Mouse (Mus musculus) MEL (cell line): ENCODE results near the gene Ppef2. TPM values are rescaled to one million over a fixed set of nuclear protein-coding genes. Genes with fewer than 3 reads are reported as not detected.
"Not testable (repeated sequence)": the region's sequence is repeated elsewhere in the genome, so short reads cannot be mapped to it uniquely, and the experiment has no call there.

Experiments used
- DNase-seq: peaks from one replicate; pipeline ENCODE4 v3.0.0; 2011; ENCODE audit warnings: low read depth, low spot score
- H3K27ac ChIP-seq: 2 replicates; pipeline ENCODE4 v1.5.1; 2012; ENCODE audit warnings: low read depth, mild to moderate bottlenecking, control low read depth, low read length, moderate library complexity; ENCODE audit not compliant: control insufficient read depth
- H3K27me3 ChIP-seq, 2 experiments: fragments of 150-350 bp in 1 of 2; sonication (generic) in 1 of 2; 2 replicates each; pipeline ENCODE4 v1.6.1; 2012; ENCODE audit warnings: low read length in 2 of 2, mild to moderate bottlenecking in 2 of 2, improper control_type of control experiment in 1 of 2, moderate library complexity in 1 of 2; ENCODE audit not compliant: insufficient read depth in 2 of 2, control insufficient read depth in 1 of 2
- H3K36me3 ChIP-seq, 2 experiments: 2 replicates each; pipeline ENCODE4 v1.6.1; 2012 to 2014; ENCODE audit warnings: low read length in 2 of 2, improper control_type of control experiment in 1 of 2, inconsistent platforms in 1 of 2, mild to moderate bottlenecking in 1 of 2; ENCODE audit not compliant: insufficient read depth in 2 of 2, control insufficient read depth in 1 of 2
- H3K4me1 ChIP-seq, 2 experiments: fragments of 150-350 bp in 1 of 2; sonication (generic) in 1 of 2; 2 replicates each; pipeline ENCODE4 v1.6.1; 2012; ENCODE audit warnings: low read length in 2 of 2, improper control_type of control experiment in 1 of 2, mild to moderate bottlenecking in 1 of 2; ENCODE audit not compliant: insufficient read depth in 2 of 2, control insufficient read depth in 1 of 2
- H3K4me3 ChIP-seq, 2 experiments: fragments of 150-350 bp in 1 of 2; sonication (generic) in 1 of 2; 2 replicates each; pipeline ENCODE4 v1.5.1; 2012; ENCODE audit warnings: low read depth in 2 of 2, low read length in 2 of 2, mild to moderate bottlenecking in 2 of 2, moderate library complexity in 2 of 2, control low read depth in 1 of 2, improper control_type of control experiment in 1 of 2; ENCODE audit not compliant: control insufficient read depth in 1 of 2, insufficient read depth in 1 of 2
- H3K79me2 ChIP-seq: 2 replicates; pipeline ENCODE4 v1.6.1; 2012; ENCODE audit warnings: mild to moderate bottlenecking, low read length, moderate library complexity; ENCODE audit not compliant: control insufficient read depth, poor library complexity, insufficient read depth
- H3K9ac ChIP-seq: 2 replicates; pipeline ENCODE4 v1.6.1; 2012; ENCODE audit warnings: low read depth, mild to moderate bottlenecking, control low read depth, low read length, moderate library complexity; ENCODE audit not compliant: control insufficient read depth, poor library complexity, severe bottlenecking
- H3K9me3 ChIP-seq: fragments of 150-350 bp; sonication (generic); replicated peaks from 2 replicates; pipeline ENCODE4 v1.6.1; 2012; ENCODE audit warnings: mild to moderate bottlenecking, low read length, improper control_type of control experiment, moderate library complexity; ENCODE audit not compliant: insufficient read depth
- CHD1 ChIP-seq: IDR thresholded peaks from 2 replicates; pipeline ENCODE4 v1.6.1; 2012; ENCODE audit warnings: low read depth, mild to moderate bottlenecking, inconsistent platforms, low read length, improper control_type of control experiment
- CTCF ChIP-seq, 3 experiments: IDR thresholded peaks in 2 of 3; conservative IDR thresholded peaks in 1 of 3; 2 replicates each; pipeline ENCODE4 v1.5.1; 2011 to 2012; ENCODE audit warnings: low read length in 3 of 3, low read depth in 2 of 3, mild to moderate bottlenecking in 2 of 3, improper control_type of control experiment in 1 of 3, inconsistent platforms in 1 of 3, mixed read lengths in 1 of 3, moderate library complexity in 1 of 3; ENCODE audit not compliant: control insufficient read depth in 1 of 3, insufficient read depth in 1 of 3, poor library complexity in 1 of 3, severe bottlenecking in 1 of 3
- EP300 ChIP-seq, 2 experiments: IDR thresholded peaks; 2 replicates each; pipeline ENCODE4 v1.6.1; 2011; ENCODE audit warnings: improper control_type of control experiment in 2 of 2, low read length in 2 of 2, low read depth in 1 of 2, mild to moderate bottlenecking in 1 of 2
- GATA1 ChIP-seq: IDR thresholded peaks from 2 replicates; pipeline ENCODE4 v1.6.1; 2011; ENCODE audit warnings: low read depth, low read length, improper control_type of control experiment
- MEF2A ChIP-seq: IDR thresholded peaks from 2 replicates; pipeline ENCODE4 v1.6.1; 2014; ENCODE audit warnings: low read depth, mild to moderate bottlenecking, inconsistent platforms, low read length, improper control_type of control experiment; ENCODE audit not compliant: poor library complexity, insufficient replicate concordance, severe bottlenecking; ENCODE audit errors: extremely low read depth
- RAD21 ChIP-seq: IDR thresholded peaks from 2 replicates; pipeline ENCODE4 v1.6.1; 2011; ENCODE audit warnings: mild to moderate bottlenecking, low read depth, low read length, improper control_type of control experiment
- RCOR1 ChIP-seq: IDR thresholded peaks from 2 replicates; pipeline ENCODE4 v1.6.1; 2012; ENCODE audit warnings: low read depth, mild to moderate bottlenecking, inconsistent platforms, low read length, improper control_type of control experiment
- SMC3 ChIP-seq: IDR thresholded peaks from 2 replicates; pipeline ENCODE4 v1.6.1; 2011; ENCODE audit warnings: low read depth, low read length, improper control_type of control experiment
- TBP ChIP-seq: IDR thresholded peaks from 2 replicates; pipeline ENCODE4 v1.8.0; 2011; ENCODE audit warnings: low read depth, low read length, improper control_type of control experiment
- USF2 ChIP-seq, 2 experiments: IDR thresholded peaks; 2 replicates each; pipeline ENCODE4 v1.6.1; 2011 to 2012; ENCODE audit warnings: improper control_type of control experiment in 2 of 2, low read length in 2 of 2, borderline replicate concordance in 1 of 2, inconsistent platforms in 1 of 2, low read depth in 1 of 2, mild to moderate bottlenecking in 1 of 2; ENCODE audit not compliant: insufficient read depth in 1 of 2
- ZC3H11A ChIP-seq: IDR thresholded peaks from 2 replicates; pipeline ENCODE4 v1.6.1; 2012; ENCODE audit warnings: low read depth, mild to moderate bottlenecking, inconsistent platforms, low read length, improper control_type of control experiment
- ZMIZ1 ChIP-seq: IDR thresholded peaks from 2 replicates; pipeline ENCODE4 v1.6.1; 2012; ENCODE audit warnings: low read depth, mild to moderate bottlenecking, inconsistent platforms, low read length, improper control_type of control experiment, moderate library complexity
- polyA plus RNA-seq, 2 experiments: library from polyadenylated mRNA; stranded (reverse) in 1 of 2; unstranded in 1 of 2; fragments of >175 nt in 1 of 2; fragments of >200 nt in 1 of 2; gene quantifications; 2 replicates each; pipeline versions ENCODE4 v1.2.1 to v1.2.4; 2012; ENCODE audit warnings: low replicate concordance in 2 of 2, low read depth in 1 of 2; ENCODE audit not compliant: insufficient read length in 2 of 2, insufficient read depth in 1 of 2, missing spikeins in 1 of 2
- total RNA-seq: library from RNA; depleted of rRNA; stranded (reverse); fragments of 300-350 nt; gene quantifications from 2 replicates; pipeline ENCODE4 v1.2.3, GENCODE M21; 2012

Ppef2 gene
- total and polyA plus RNA-seq, 3 experiments = 0.04 to 0.08 TPM; not detected in 1

GRCm38 (mm10) chr5:92195716-92196115 lies 60.4 kb downstream of the Ppef2 start:
- not testable (repeated sequence) for H3K27ac ChIP-seq, H3K4me3 ChIP-seq, H3K9me3 ChIP-seq, H3K27me3 ChIP-seq, H3K79me2 ChIP-seq, H3K9ac ChIP-seq, H3K4me1 ChIP-seq
- peaks cover 0 to 29% of the 10 kb centered on the region in 2 experiments; a peak in 2 of 4 replicates for H3K36me3 ChIP-seq
- peak; percentile 50 for DNase-seq
- TF ChIP-seq SMC3 (peak; percentile 72), RAD21 (peak; percentile 55), CTCF (IDR thresholded peaks at IDR 0.05 in 2 of 3, conservative IDR thresholded peaks at IDR 0.05 in 1 of 3; ENCODE audit: control insufficient read depth in 1 of 3, insufficient read depth in 1 of 3, low read depth in 2 of 3, low read length in 3 of 3, poor library complexity in 1 of 3, severe bottlenecking in 1 of 3) (peak; percentile 47 to 69 (median 66)), ZC3H11A (peak; percentile 39; the same call in 1 of the 2 replicates)

GRCm38 (mm10) chr5:92188881-92189483 lies 67.1 kb downstream of the Ppef2 start:
- no peaks in the 10 kb centered on the region for H3K4me1 ChIP-seq
- no peak overlapping the region for H3K9ac ChIP-seq
- H3K36me3 ChIP-seq = peaks cover 0 to 44% of the 10 kb centered on the region in 2 experiments; a peak in 2 of 4 replicates
- no peaks in the 10 kb centered on the region for H3K27me3 ChIP-seq
- H3K9me3 ChIP-seq = no peaks in the 10 kb centered on the region
- no peak overlapping the region for H3K27ac ChIP-seq
- peak; percentile 13 for DNase-seq
- H3K4me3 ChIP-seq = no peak overlapping the region
- TF ChIP-seq EP300 (IDR thresholded peaks at IDR 0.05; ENCODE audit: low read depth in 1 of 2, low read length in 2 of 2) = 0 out of 4 replicates have a peak, but pooled peaks of 1 of the 2 experiments have one; percentile 19
- no peak for TF ChIP-seq RCOR1
- no peak for TF ChIP-seq TBP
- TF ChIP-seq CHD1 = no peak
- TF ChIP-seq USF2 (IDR thresholded peaks at IDR 0.05; ENCODE audit: borderline replicate concordance in 1 of 2, insufficient read depth in 1 of 2, low read depth in 1 of 2, low read length in 2 of 2) = no peak
- peak; percentile 46; the same call in 1 of the 2 replicates for TF ChIP-seq GATA1
- peak; percentile 75; the same call in 1 of the 2 replicates for TF ChIP-seq MEF2A
- no peak for TF ChIP-seq ZMIZ1
- TF ChIP-seq, all 39 proteins: peak for 3
- H3K79me2 ChIP-seq = no peaks in the 10 kb centered on the region
